Mouse (Mus musculus) large intestine, adult 2 months (tissue): Measurements from ENCODE around the gene Zfp936. TPM values are rescaled to one million over a fixed set of nuclear protein-coding genes. Genes with fewer than 3 reads are reported as not detected.
"Not testable (repeated sequence)": the region's sequence is repeated elsewhere in the genome, so short reads cannot be mapped to it uniquely, and the experiment has no call there.

Source experiments
- DNase-seq: peaks from one replicate; pipeline ENCODE4 v3.0.0-alpha.2; 2012; ENCODE audit warnings: low read depth, low spot score
- WGBS: fragments of 180-500 bp; shearing (Covaris S2); methylation state at CpG from one replicate; pipeline ENCODE4 v1.1.7; 2018; 5-methylcytosine and 5-hydroxymethylcytosine counted together
- polyA plus RNA-seq: library from polyadenylated mRNA; depleted of rRNA; stranded (reverse); fragments of >200 nt; gene quantifications from 2 replicates; pipeline ENCODE4 v1.2.3, GENCODE M21; 2012; rRNA removed

Zfp936 gene
- polyA plus RNA-seq = not detected in 2 replicates

DNA sequence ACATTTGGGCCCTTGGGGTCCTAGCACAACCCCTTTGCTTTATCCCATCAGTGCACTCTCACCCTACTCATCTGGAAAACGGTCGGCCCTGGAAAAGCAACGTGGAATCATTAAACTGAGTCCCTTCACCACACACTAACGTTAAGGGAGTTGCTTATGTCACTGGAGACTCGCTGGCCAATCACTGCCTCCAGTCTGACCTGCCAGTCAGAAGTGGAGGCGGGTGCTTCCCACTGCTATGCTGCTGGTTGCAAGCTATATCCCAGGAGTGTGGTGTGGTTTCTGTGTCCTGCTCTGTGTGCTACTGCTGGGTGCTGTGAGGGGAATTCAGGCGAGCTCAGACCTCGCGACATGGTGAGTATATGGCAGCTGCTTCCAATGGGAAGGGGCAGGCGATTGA is at the start of gene Zfp936:
Gene Zfp936, plus strand, starts transcription at position 301 of the 400 bp plus-strand sequence.
- 78% methylated on average over 10 of the region's 10 CpGs for WGBS
- DNase-seq = not testable (repeated sequence)

DNA sequence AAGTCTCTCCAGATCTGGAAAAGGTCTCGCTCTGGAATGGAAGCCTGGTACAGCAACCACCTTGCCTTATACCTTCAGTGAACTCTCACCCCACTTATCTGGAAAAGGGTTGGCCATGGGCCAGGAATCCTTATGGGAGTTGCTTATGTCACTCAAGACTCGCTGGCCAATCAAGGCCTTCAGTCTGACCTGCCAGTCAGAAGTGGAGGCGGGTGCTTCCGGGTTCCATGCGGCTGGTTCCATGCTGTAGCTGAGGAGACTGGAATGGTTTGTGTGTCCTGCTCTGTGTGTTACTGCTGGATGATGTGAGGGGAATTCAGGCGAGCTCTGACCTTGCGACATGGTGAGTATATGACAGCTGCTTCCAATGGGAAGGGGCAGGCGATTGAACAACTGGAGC is 36.2 kb upstream of the Zfp936 start:
- no peak for DNase-seq
- WGBS = 84% methylated on average over 8 of the region's 8 CpGs

DNA sequence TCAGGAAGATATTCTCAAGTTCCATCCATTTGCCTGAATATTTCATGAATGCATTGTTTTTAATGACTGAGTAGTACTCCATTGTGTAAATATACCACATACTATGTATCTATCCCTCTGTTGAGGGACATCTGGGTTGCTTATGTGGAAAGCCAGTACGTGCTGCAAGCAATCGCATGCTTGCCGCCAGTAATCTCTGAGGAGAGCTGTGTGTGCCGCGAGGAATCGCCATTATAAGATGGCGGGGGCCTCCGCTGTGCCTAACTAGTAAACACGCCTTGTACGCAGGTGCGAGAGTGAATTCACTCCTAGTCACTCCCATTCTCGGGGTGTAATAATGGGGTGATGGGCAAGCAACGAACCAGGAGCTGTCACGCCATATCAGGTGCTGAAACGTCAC is 14.7 kb downstream of the Zfp936 start:
- WGBS = 93% methylated on average over 15 of the region's 15 CpGs

DNA sequence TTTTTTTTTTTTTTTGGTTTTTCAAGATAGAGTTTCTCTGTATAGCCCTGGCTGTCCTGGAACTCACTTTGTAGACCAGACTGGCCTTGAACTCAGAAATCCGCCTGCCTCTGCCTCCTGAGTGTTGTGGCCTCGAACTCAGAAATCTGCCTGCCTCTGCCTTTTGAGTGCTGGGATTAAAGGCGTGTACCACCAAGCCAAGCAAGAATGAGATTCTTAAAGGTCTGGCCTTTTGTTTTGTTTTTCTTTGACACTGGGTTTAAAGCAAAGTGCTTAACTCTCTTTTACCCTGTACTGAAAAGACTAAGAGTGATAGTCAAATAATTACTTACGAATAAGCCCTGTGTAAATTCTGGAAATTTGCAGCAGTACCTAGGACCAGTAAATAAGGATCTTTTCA is 50.1 kb downstream of the Zfp936 start:
- 70% methylated on average over 4 of the region's 4 CpGs for WGBS
- not testable (repeated sequence) for DNase-seq

More for the DNA sequence above, 14.7 kb downstream of the Zfp936 start:
- not testable (repeated sequence) for DNase-seq

DNA sequence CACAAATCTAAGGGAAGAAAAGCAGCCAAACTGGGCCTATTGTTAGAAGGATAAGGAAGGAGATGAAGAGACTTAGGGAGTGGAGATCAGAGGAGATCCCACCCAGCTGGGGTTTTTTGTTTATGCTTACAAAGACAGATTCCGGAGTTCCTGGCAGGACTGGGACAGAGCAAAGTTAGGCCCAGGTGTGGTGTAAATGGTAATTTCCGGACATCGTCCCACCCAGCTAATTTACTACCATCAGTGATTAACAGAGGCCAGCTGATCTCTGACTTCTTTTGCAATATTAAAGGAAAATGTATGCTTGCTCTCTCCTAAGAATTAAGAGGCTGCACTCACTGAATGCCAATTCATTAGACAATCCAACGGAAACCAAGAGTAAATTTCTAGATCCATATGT is 53.1 kb downstream of the Zfp936 start:
- DNase-seq = not testable (repeated sequence)
- WGBS = 86% methylated on average over 4 of the region's 4 CpGs

DNA sequence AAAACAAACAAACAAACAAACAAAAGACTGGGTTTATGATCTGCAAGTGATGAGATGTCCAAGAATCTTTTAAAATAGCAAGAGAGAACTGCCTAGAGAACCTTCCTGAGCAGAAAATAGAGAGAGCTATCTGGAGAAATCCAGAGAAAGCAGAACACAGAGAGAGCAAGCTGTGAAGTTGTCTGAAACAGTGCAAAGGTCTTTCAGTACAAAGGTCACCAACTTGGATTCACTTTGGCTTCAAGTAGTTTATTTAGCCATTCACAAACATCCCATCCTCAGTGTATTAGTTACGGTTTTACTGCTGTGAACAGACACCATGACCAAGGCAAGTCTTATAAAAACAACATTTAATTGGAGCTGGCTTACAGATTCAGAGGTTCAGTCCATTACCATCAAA is 53.8 kb downstream of the Zfp936 start:
- DNase-seq = not testable (repeated sequence)
- WGBS = 83% methylated on average over 1 of the region's 1 CpGs

DNA sequence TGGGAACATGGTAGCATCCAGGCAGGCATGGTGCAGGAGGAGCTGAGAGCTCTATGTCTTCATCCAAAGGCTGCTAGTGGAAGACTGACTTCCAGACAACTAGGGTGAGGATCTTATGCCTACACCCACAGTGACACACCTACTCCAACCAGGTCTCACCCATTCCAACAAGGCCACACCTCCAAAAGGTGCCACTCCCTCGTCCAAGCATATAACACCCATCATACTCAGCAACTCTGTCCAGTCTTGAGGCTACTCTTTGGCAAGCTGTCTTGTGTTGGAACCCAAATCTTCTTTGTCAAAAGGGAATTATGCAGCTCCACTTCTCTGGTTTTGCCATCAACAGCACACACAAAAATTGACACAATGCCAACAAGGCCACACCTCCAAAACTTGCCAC is 54.2 kb downstream of the Zfp936 start:
- WGBS = 22% methylated on average over 1 of the region's 1 CpGs
- DNase-seq = not testable (repeated sequence)

DNA sequence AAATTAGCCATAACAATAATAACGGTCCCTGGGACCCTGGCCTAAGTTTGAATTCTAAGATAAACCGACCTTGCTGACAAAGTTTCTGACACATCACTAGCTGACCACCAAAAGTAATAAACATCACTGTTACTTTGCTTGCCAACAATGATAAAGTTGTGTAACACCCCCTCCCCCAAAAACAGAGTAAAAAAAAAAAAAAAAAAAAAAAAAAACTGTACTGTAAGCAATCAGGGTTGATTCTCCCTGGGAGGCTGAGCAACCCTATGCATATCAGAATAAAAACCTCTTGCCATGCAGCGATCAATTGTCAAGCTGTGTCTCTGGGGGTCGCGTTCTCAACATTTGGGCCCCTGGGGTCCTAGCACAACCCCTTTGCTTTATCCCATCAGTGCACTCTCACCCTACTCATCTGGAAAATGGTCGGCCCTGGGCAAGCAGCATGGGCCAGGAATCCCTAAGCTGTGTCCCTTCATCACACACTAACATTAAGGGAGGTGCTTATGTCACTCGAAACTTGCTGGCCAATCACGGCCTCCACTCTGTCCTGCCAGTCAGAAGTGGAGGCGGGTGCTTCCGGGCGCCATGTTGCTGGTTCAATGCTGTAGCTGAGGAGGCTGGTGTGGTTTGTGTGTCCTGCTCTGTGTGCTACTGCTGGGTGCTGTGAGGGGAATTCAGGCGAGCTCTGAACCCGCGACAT is 63.1 kb downstream of the Zfp936 start:
- 88% methylated on average over 14 of the region's 14 CpGs for WGBS
- DNase-seq = no peak

DNA sequence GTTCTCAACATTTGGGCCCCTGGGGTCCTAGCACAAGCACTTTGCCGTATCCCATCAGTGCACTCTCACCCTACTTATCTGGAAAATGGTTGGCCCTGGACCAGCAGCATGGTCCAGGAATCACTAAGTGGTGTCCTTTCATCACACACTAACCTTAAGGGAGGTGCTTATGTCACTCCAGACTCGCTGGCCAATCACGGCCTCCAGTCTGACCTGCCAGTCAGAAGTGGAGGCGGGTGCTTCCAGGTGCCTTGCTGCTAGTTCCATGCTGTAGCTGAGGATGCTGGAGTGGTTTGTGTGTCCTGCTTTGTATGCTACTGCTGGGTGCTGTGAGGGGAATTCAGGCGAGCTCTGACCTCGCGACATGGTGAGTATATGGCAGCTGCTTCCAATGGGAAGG is 99.8 kb downstream of the Zfp936 start:
- 88% methylated on average over 7 of the region's 7 CpGs for WGBS
- not testable (repeated sequence) for DNase-seq

Other genes starting within 250 kb of the Zfp936 start
- gene Gm2381, start 247.0 kb upstream of the Zfp936 start, polyA plus RNA-seq = not detected in 2 replicates
- not detected in 2 replicates for gene Vmn2r63, start 180.4 kb upstream of the Zfp936 start, polyA plus RNA-seq
- gene Gm9268, start 95.5 kb upstream of the Zfp936 start, polyA plus RNA-seq = not detected in 2 replicates
- gene Zfp715, start 199.1 kb downstream of the Zfp936 start, polyA plus RNA-seq = 2.0 and 3.4 TPM in 2 replicates
- 2.0 and 5.1 TPM in 2 replicates for gene Siglecf, start 237.1 kb downstream of the Zfp936 start, polyA plus RNA-seq